Mouse (Mus musculus): ENCODE measurements around the gene Bcl7c.

DNA sequence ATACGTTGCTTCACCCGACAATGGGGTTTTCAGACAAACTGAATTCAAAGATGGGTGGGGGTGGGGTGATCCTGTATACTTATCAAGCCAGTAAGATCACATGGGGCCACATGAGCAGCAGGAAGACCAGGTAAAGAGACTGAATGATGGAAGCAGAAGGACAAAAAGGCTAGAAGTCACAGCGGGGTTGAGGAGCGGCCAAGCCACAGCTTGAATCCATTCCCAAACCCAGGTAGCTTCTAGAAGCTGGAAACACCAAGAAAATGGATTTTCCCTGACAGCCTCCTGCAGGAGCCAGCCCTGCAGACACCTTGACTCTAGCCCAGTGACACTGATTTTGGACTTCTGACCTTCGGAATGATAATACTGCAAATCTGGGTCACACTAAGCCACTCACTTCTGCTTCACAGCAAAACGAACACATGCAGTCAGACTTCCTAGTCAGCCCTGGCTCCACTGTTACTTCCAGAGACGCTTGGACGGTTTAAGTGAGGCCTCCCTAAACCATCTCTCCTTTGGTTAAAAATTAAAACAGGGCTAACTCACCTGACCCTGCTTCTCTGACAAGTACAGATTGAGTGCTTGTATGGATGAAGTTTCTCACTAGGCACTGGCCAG is 5.1 kb downstream of the Bcl7c start:
- no peak for TF ChIP-seq POLR2A (IDR thresholded peaks at IDR 0.05; ENCODE audit: insufficient read depth, low read depth, low read length)
- no peak for TF ChIP-seq CTCF (IDR thresholded peaks at IDR 0.05; ENCODE audit: insufficient read depth, low read depth, low read length)
